Mouse (Mus musculus): ENCODE results near the gene Afg1l. TPM values are rescaled to one million over a fixed set of nuclear protein-coding genes. Genes with fewer than 3 reads are reported as not detected.

The Afg1l gene
- polyA plus RNA-seq, 1 experiment from 2014 or later, result 8.3 TPM

- H3K4me1 ChIP-seq (replicated peaks; ENCODE audit: control insufficient read depth, insufficient read depth, low read length), result no peaks in the 10 kb centered on the region
- no peak overlapping the region for H3K9ac ChIP-seq (ENCODE audit: low read length)
- H3K27ac ChIP-seq (ENCODE audit: low read depth), result no peak overlapping the region
- H3K36me3 ChIP-seq (ENCODE audit: control insufficient read depth, insufficient read depth, low read length), result no peaks in the 10 kb centered on the region
- ATAC-seq (replicated peaks; ENCODE audit: low FRiP score, low TSS enrichment, low read depth) (no peak), DNase-seq (ENCODE audit: low spot score) (no peak)
- no peaks in the 10 kb centered on the region for H3K9me3 ChIP-seq (ENCODE audit: control insufficient read depth, low read length)
- no peaks in the 10 kb centered on the region for H3K27me3 ChIP-seq (replicated peaks; ENCODE audit: control insufficient read depth, insufficient read depth, low read length)
- WGBS, result 66% methylated on average over 3 of the region's 3 CpGs
- H3K4me3 ChIP-seq (ENCODE audit: low read depth, low read length), result no peak overlapping the region
- no peak overlapping the region for H3K4me2 ChIP-seq (ENCODE audit: low read length)
Measured at GRCm38 (mm10) chr10:42355980-42356379, 122.4 kb downstream of the Afg1l start.

GRCm38 (mm10) chr10:42347986-42348385 is 130.4 kb downstream of the Afg1l start:
- no peak overlapping the region for H3K4me3 ChIP-seq (ENCODE audit: low read depth, low read length)
- 62% methylated on average over 5 of the region's 5 CpGs for WGBS
- no peaks in the 10 kb centered on the region for H3K9me3 ChIP-seq (ENCODE audit: control insufficient read depth, low read length)
- H3K27me3 ChIP-seq (replicated peaks; ENCODE audit: control insufficient read depth, insufficient read depth, low read length), result no peaks in the 10 kb centered on the region
- no peak overlapping the region for H3K4me2 ChIP-seq (ENCODE audit: low read length)
- ATAC-seq (replicated peaks; ENCODE audit: low FRiP score, low TSS enrichment, low read depth) (0 out of 2 replicates have a peak, but pooled peaks have one; percentile 19), DNase-seq (ENCODE audit: low spot score) (no peak)
- no peak overlapping the region for H3K9ac ChIP-seq (ENCODE audit: low read length)
- H3K27ac ChIP-seq (ENCODE audit: low read depth), result no peak overlapping the region
- no peaks in the 10 kb centered on the region for H3K36me3 ChIP-seq (ENCODE audit: control insufficient read depth, insufficient read depth, low read length)
- no peaks in the 10 kb centered on the region for H3K4me1 ChIP-seq (replicated peaks; ENCODE audit: control insufficient read depth, insufficient read depth, low read length)

- Histone ChIP-seq H3K27me3 (replicated peaks; ENCODE audit: control insufficient read depth, insufficient read depth, low read length) (no peaks in the 10 kb centered on the region), H3K4me3 (ENCODE audit: low read depth, low read length) (no peak overlapping the region), H3K36me3 (ENCODE audit: control insufficient read depth, insufficient read depth, low read length) (no peaks in the 10 kb centered on the region), H3K4me2 (ENCODE audit: low read length) (no peak overlapping the region), H3K27ac (ENCODE audit: low read depth) (no peak overlapping the region), H3K9me3 (ENCODE audit: control insufficient read depth, low read length) (no peaks in the 10 kb centered on the region), H3K4me1 (replicated peaks; ENCODE audit: control insufficient read depth, insufficient read depth, low read length) (no peaks in the 10 kb centered on the region), H3K9ac (ENCODE audit: low read length) (no peak overlapping the region)
- 61% methylated on average over 5 of the region's 5 CpGs for WGBS
- ATAC-seq (replicated peaks; ENCODE audit: low FRiP score, low TSS enrichment, low read depth) (no peak), DNase-seq (ENCODE audit: low spot score) (no peak)
Measured at GRCm38 (mm10) chr10:42347127-42347526, 131.2 kb downstream of the Afg1l start.

GRCm38 (mm10) chr10:42346179-42346877 is 132.0 kb downstream of the Afg1l start:
- Histone ChIP-seq H3K4me3 (ENCODE audit: low read depth, low read length) (no peak overlapping the region), H3K9me3 (ENCODE audit: control insufficient read depth, low read length) (no peaks in the 10 kb centered on the region), H3K36me3 (ENCODE audit: control insufficient read depth, insufficient read depth, low read length) (no peaks in the 10 kb centered on the region), H3K4me2 (ENCODE audit: low read length) (no peak overlapping the region), H3K27ac (ENCODE audit: low read depth) (no peak overlapping the region), H3K9ac (ENCODE audit: low read length) (no peak overlapping the region), H3K27me3 (replicated peaks; ENCODE audit: control insufficient read depth, insufficient read depth, low read length) (no peaks in the 10 kb centered on the region), H3K4me1 (replicated peaks; ENCODE audit: control insufficient read depth, insufficient read depth, low read length) (no peaks in the 10 kb centered on the region)
- 78% methylated on average over 12 of the region's 12 CpGs for WGBS
- ATAC-seq (replicated peaks; ENCODE audit: low FRiP score, low TSS enrichment, low read depth), result no peak
- no peak for DNase-seq (ENCODE audit: low spot score)

DNA sequence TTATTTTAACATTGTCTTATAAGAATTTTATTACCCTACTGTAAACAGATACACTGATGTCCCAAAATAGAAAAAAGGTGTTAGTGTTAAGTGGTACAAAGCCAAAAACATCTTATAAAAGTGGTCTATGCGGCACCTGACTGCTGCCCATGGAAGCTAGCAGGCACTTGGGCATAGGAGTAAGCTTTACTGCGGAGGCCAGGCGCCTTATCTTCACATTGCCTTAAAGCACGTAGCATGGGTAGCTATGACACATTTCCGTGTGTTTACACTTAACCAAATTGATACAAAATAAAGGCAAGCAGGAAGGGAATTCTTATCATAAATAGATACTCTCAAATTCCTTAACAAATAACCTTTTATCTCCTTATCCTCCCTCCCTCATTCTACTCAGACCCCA is 135.7 kb downstream of the Afg1l start:
- ATAC-seq (replicated peaks; ENCODE audit: low FRiP score, low TSS enrichment, low read depth), result no peak
- no peak overlapping the region for H3K27ac ChIP-seq (ENCODE audit: low read depth)
- WGBS, result 83% methylated on average over 5 of the region's 5 CpGs
- H3K9me3 ChIP-seq (ENCODE audit: control insufficient read depth, low read length), result no peaks in the 10 kb centered on the region
- H3K4me3 ChIP-seq (ENCODE audit: low read depth, low read length), result no peak overlapping the region
- no peaks in the 10 kb centered on the region for H3K27me3 ChIP-seq (replicated peaks; ENCODE audit: control insufficient read depth, insufficient read depth, low read length)
- no peak overlapping the region for H3K4me2 ChIP-seq (ENCODE audit: low read length)
- H3K36me3 ChIP-seq (ENCODE audit: control insufficient read depth, insufficient read depth, low read length), result no peaks in the 10 kb centered on the region
- no peak for DNase-seq (ENCODE audit: low spot score)
- H3K4me1 ChIP-seq (replicated peaks; ENCODE audit: control insufficient read depth, insufficient read depth, low read length), result no peaks in the 10 kb centered on the region
- H3K9ac ChIP-seq (ENCODE audit: low read length), result no peak overlapping the region

GRCm38 (mm10) chr10:42341815-42342457 is 136.4 kb downstream of the Afg1l start:
- no peaks in the 10 kb centered on the region for H3K9me3 ChIP-seq (ENCODE audit: control insufficient read depth, low read length)
- no peak overlapping the region for H3K27ac ChIP-seq (ENCODE audit: low read depth)
- H3K36me3 ChIP-seq (ENCODE audit: control insufficient read depth, insufficient read depth, low read length), result no peaks in the 10 kb centered on the region
- no peak overlapping the region for H3K4me2 ChIP-seq (ENCODE audit: low read length)
- ATAC-seq (replicated peaks; ENCODE audit: low FRiP score, low TSS enrichment, low read depth) (0 out of 2 replicates have a peak, but pooled peaks have one; percentile 40), DNase-seq (ENCODE audit: low spot score) (no peak)
- no peak overlapping the region for H3K4me3 ChIP-seq (ENCODE audit: low read depth, low read length)
- WGBS, result 72% methylated on average over 11 of the region's 11 CpGs
- no peaks in the 10 kb centered on the region for H3K27me3 ChIP-seq (replicated peaks; ENCODE audit: control insufficient read depth, insufficient read depth, low read length)
- no peak overlapping the region for H3K9ac ChIP-seq (ENCODE audit: low read length)
- no peaks in the 10 kb centered on the region for H3K4me1 ChIP-seq (replicated peaks; ENCODE audit: control insufficient read depth, insufficient read depth, low read length)

DNA sequence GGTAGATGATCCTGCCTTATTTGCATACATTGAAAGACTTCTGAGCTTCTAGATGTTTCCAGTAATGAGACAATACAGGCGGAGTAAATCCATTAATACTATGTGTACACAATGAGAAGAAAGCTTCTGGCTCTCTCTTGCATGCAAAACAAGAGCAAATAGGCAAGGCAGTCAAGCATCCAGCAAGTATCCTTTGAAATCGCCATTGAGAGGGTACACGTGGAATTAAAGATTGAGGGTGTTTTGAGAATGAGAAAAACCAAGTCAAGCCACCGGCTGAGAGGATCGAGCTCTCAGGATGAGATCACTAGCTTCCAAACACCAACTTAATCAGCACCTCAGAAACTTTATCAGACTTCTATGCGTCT is 138.0 kb downstream of the Afg1l start:
- no peak overlapping the region for H3K9ac ChIP-seq (ENCODE audit: low read length)
- H3K4me2 ChIP-seq (ENCODE audit: low read length), result no peak overlapping the region
- DNase-seq (ENCODE audit: low spot score) (no peak), ATAC-seq (replicated peaks; ENCODE audit: low FRiP score, low TSS enrichment, low read depth) (no peak)
- H3K36me3 ChIP-seq (ENCODE audit: control insufficient read depth, insufficient read depth, low read length), result no peaks in the 10 kb centered on the region
- no peaks in the 10 kb centered on the region for H3K4me1 ChIP-seq (replicated peaks; ENCODE audit: control insufficient read depth, insufficient read depth, low read length)
- no peak overlapping the region for H3K27ac ChIP-seq (ENCODE audit: low read depth)
- no peak overlapping the region for H3K4me3 ChIP-seq (ENCODE audit: low read depth, low read length)
- H3K27me3 ChIP-seq (replicated peaks; ENCODE audit: control insufficient read depth, insufficient read depth, low read length), result no peaks in the 10 kb centered on the region
- no peaks in the 10 kb centered on the region for H3K9me3 ChIP-seq (ENCODE audit: control insufficient read depth, low read length)
- WGBS, result 61% methylated on average over 6 of the region's 6 CpGs

GRCm38 (mm10) chr10:42339773-42340425 is 138.5 kb downstream of the Afg1l start:
- 84% methylated on average over 8 of the region's 8 CpGs for WGBS
- DNase-seq (ENCODE audit: low spot score) (no peak), ATAC-seq (replicated peaks; ENCODE audit: low FRiP score, low TSS enrichment, low read depth) (no peak)
- H3K4me3 ChIP-seq (ENCODE audit: low read depth, low read length), result no peak overlapping the region
- no peak overlapping the region for H3K27ac ChIP-seq (ENCODE audit: low read depth)
- no peaks in the 10 kb centered on the region for H3K9me3 ChIP-seq (ENCODE audit: control insufficient read depth, low read length)
- no peaks in the 10 kb centered on the region for H3K4me1 ChIP-seq (replicated peaks; ENCODE audit: control insufficient read depth, insufficient read depth, low read length)
- H3K4me2 ChIP-seq (ENCODE audit: low read length), result no peak overlapping the region
- H3K36me3 ChIP-seq (ENCODE audit: control insufficient read depth, insufficient read depth, low read length), result no peaks in the 10 kb centered on the region
- no peaks in the 10 kb centered on the region for H3K27me3 ChIP-seq (replicated peaks; ENCODE audit: control insufficient read depth, insufficient read depth, low read length)
- no peak overlapping the region for H3K9ac ChIP-seq (ENCODE audit: low read length)

Data from intestine, embryonic 14.5 days (tissue).